Mouse (Mus musculus): ENCODE data around the gene Ttll9. TPM values are rescaled to one million over a fixed set of nuclear protein-coding genes. Genes with fewer than 3 reads are reported as not detected.

Ttll9 gene
- polyA plus RNA-seq, 1 experiment from 2014 or later, result 0.39 TPM

DNA sequence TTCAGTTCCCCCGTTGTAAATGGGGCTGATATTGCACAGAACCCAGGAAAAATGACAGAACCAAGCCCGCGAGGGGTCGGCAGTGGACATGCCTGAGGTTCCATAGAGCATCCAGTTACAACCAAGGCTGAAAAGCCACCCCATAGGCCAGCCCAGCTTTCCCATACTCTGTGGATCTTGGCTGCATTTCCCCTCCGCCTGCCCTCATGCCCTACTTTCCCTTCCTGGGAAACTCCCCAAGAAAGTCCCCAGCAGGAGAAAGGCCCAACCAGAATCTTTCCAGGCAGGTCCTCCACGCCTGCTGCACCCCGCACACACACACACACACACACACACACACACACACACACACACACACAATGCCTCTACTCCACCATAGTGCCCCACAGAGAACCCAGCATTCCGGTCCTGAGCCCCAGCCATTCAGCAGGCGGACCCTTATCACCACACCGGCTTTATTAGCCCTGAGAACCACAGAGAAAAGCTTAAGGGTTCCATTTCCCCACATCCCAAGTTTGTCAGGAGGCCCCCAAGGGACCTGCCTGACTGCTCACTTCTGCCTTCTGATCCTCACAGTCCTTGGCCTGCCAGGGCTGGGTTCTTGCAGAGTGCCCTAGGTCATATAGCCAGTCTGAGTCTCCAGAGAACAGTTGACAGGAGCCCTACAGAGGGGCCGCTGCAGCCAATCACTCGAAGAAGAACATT lies 30.7 kb upstream of the Ttll9 start:
- Histone ChIP-seq H3K4me1 (ENCODE audit: control insufficient read depth, insufficient read depth, low read length) (peaks cover 2% of the 10 kb centered on the region; the same call in 1 of the 2 replicates), H3K9ac (replicated peaks; ENCODE audit: low read depth, low read length) (no peak overlapping the region), H3K4me2 (replicated peaks; ENCODE audit: low read depth, low read length) (no peak overlapping the region; the same call in 1 of the 2 replicates), H3K27me3 (ENCODE audit: control insufficient read depth, insufficient read depth, low read length) (no peaks in the 10 kb centered on the region), H3K36me3 (ENCODE audit: control insufficient read depth, insufficient read depth, low read length) (no peaks in the 10 kb centered on the region), H3K4me3 (ENCODE audit: low read depth, low read length) (no peak overlapping the region), H3K27ac (ENCODE audit: low read length) (no peak overlapping the region), H3K9me3 (ENCODE audit: control insufficient read depth, low read depth, low read length) (no peaks in the 10 kb centered on the region)
- WGBS, result 66% methylated on average over 12 of the region's 12 CpGs
- ATAC-seq (ENCODE audit: insufficient number of reproducible peaks, insufficient read depth, low FRiP score, low read depth), result no peak

DNA sequence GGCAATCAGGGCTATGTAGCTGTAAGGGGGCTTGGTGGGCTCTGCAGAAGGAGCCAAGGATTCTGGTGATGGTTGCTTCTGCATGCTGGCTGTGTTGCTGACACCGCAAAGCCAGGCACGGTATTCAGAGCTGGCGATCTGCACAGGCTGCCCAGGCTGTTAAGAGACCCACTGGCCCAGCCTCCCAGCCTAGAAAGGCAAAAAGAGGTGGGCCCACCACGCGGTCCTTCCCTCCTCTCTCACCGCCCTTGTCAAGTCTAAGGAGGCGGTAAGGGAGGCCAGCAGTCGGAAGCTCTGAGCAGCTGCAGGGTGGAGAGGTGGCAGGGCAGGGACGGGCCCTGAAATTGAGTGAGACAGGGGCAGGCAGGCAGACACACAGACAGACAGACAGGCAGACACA lies 29.2 kb upstream of the Ttll9 start, which contains the start of gene Foxs1:
Gene Foxs1 (minus strand): TSS at position 161 of the 400 bp plus-strand sequence.
- peaks cover 2% of the 10 kb centered on the region; the same call in 1 of the 2 replicates for H3K4me1 ChIP-seq (ENCODE audit: control insufficient read depth, insufficient read depth, low read length)
- H3K4me3 ChIP-seq (ENCODE audit: low read depth, low read length), result no peak within 1 kb of the TSS
- no peaks in the 10 kb centered on the region for H3K9me3 ChIP-seq (ENCODE audit: control insufficient read depth, low read depth, low read length)
- H3K9ac ChIP-seq (replicated peaks; ENCODE audit: low read depth, low read length), result no peak within 1 kb of the TSS
- H3K4me2 ChIP-seq (replicated peaks; ENCODE audit: low read depth, low read length), result no peak within 1 kb of the TSS; the same call in 1 of the 2 replicates
- H3K27me3 ChIP-seq (ENCODE audit: control insufficient read depth, insufficient read depth, low read length), result no peaks in the 10 kb centered on the region
- WGBS, result 21% methylated on average over 9 of the region's 9 CpGs
- H3K36me3 ChIP-seq (ENCODE audit: control insufficient read depth, insufficient read depth, low read length), result no peaks in the 10 kb centered on the region
- H3K27ac ChIP-seq (ENCODE audit: low read length), result no peak within 1 kb of the TSS
- no peak for ATAC-seq (ENCODE audit: insufficient number of reproducible peaks, insufficient read depth, low FRiP score, low read depth)

DNA sequence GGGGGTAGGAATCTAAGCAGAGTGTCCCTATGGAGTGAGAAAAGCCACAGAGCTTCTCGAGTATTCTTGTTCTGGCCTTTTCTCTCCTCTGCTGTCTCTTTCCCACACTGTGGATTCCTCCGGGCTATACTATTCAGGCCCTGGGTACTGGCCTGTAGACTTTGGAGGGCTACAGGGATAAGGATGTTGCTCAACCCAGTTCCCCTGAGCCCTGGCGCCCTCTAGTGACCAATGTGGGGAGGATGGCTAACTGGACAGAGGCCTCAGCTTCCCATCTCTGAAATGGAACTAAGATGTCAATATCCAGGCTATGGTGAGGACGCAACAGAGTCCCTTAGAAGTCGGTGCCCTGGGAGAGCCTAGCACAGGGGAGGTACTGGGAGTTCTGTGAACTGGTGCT lies 28.7 kb upstream of the Ttll9 start:
- WGBS, result 41% methylated on average over 5 of the region's 5 CpGs
- Histone ChIP-seq H3K4me2 (replicated peaks; ENCODE audit: low read depth, low read length) (no peak overlapping the region), H3K4me1 (ENCODE audit: control insufficient read depth, insufficient read depth, low read length) (no peaks in the 10 kb centered on the region), H3K9ac (replicated peaks; ENCODE audit: low read depth, low read length) (no peak overlapping the region), H3K27me3 (ENCODE audit: control insufficient read depth, insufficient read depth, low read length) (no peaks in the 10 kb centered on the region), H3K9me3 (ENCODE audit: control insufficient read depth, low read depth, low read length) (no peaks in the 10 kb centered on the region), H3K4me3 (ENCODE audit: low read depth, low read length) (no peak overlapping the region), H3K27ac (ENCODE audit: low read length) (no peak overlapping the region), H3K36me3 (ENCODE audit: control insufficient read depth, insufficient read depth, low read length) (no peaks in the 10 kb centered on the region)
- no peak for ATAC-seq (ENCODE audit: insufficient number of reproducible peaks, insufficient read depth, low FRiP score, low read depth)

DNA sequence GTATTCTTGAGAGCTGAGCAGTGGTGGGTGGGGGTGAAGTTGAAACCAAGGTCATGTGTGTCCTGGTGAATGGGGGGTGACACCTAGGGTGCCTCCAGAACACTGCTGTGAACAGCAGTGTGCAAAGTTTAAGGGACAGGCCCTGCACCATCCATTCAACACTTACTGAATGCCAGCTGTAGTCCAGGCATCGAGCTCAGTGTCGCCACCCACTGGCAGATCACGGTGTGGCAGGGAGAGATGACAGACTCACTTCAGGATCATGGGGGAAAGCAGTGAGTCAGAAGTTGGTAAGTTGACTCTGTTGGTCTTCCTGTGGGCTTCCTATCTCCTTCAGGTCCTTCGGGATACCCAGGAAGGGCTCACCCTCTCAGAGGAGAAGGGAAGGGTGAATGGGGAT lies 22.4 kb upstream of the Ttll9 start:
- no peaks in the 10 kb centered on the region for H3K9me3 ChIP-seq (ENCODE audit: control insufficient read depth, low read depth, low read length)
- H3K4me2 ChIP-seq (replicated peaks; ENCODE audit: low read depth, low read length), result no peak overlapping the region
- peaks cover 25% of the 10 kb centered on the region for H3K27me3 ChIP-seq (ENCODE audit: control insufficient read depth, insufficient read depth, low read length)
- 14% methylated on average over 4 of the region's 4 CpGs for WGBS
- H3K4me3 ChIP-seq (ENCODE audit: low read depth, low read length), result no peak overlapping the region
- H3K36me3 ChIP-seq (ENCODE audit: control insufficient read depth, insufficient read depth, low read length), result no peaks in the 10 kb centered on the region
- H3K9ac ChIP-seq (replicated peaks; ENCODE audit: low read depth, low read length), result no peak overlapping the region
- peaks cover 5% of the 10 kb centered on the region; the same call in 1 of the 2 replicates for H3K4me1 ChIP-seq (ENCODE audit: control insufficient read depth, insufficient read depth, low read length)
- no peak overlapping the region for H3K27ac ChIP-seq (ENCODE audit: low read length)
- ATAC-seq (ENCODE audit: insufficient number of reproducible peaks, insufficient read depth, low FRiP score, low read depth), result no peak

- H3K4me2 ChIP-seq (replicated peaks; ENCODE audit: low read depth, low read length), result no peak overlapping the region
- no peaks in the 10 kb centered on the region for H3K9me3 ChIP-seq (ENCODE audit: control insufficient read depth, low read depth, low read length)
- H3K27me3 ChIP-seq (ENCODE audit: control insufficient read depth, insufficient read depth, low read length), result peaks cover 36% of the 10 kb centered on the region
- H3K36me3 ChIP-seq (ENCODE audit: control insufficient read depth, insufficient read depth, low read length), result no peaks in the 10 kb centered on the region
- no peak overlapping the region for H3K4me3 ChIP-seq (ENCODE audit: low read depth, low read length)
- ATAC-seq (ENCODE audit: insufficient number of reproducible peaks, insufficient read depth, low FRiP score, low read depth), result no peak
- WGBS, result 81% methylated on average over 6 of the region's 6 CpGs
- no peak overlapping the region for H3K9ac ChIP-seq (replicated peaks; ENCODE audit: low read depth, low read length)
- H3K4me1 ChIP-seq (ENCODE audit: control insufficient read depth, insufficient read depth, low read length), result peaks cover 5% of the 10 kb centered on the region; the same call in 1 of the 2 replicates
- no peak overlapping the region for H3K27ac ChIP-seq (ENCODE audit: low read length)
Measured at GRCm38 (mm10) chr2:152941106-152941505, 21.2 kb upstream of the Ttll9 start.

GRCm38 (mm10) chr2:152941776-152942175 lies 20.5 kb upstream of the Ttll9 start:
- 21% methylated on average over 7 of the region's 7 CpGs for WGBS
- no peak overlapping the region for H3K27ac ChIP-seq (ENCODE audit: low read length)
- H3K9me3 ChIP-seq (ENCODE audit: control insufficient read depth, low read depth, low read length), result no peaks in the 10 kb centered on the region
- H3K36me3 ChIP-seq (ENCODE audit: control insufficient read depth, insufficient read depth, low read length), result no peaks in the 10 kb centered on the region
- H3K4me1 ChIP-seq (ENCODE audit: control insufficient read depth, insufficient read depth, low read length), result peaks cover 5% of the 10 kb centered on the region; the same call in 1 of the 2 replicates
- H3K9ac ChIP-seq (replicated peaks; ENCODE audit: low read depth, low read length), result no peak overlapping the region
- H3K4me3 ChIP-seq (ENCODE audit: low read depth, low read length), result no peak overlapping the region
- H3K4me2 ChIP-seq (replicated peaks; ENCODE audit: low read depth, low read length), result no peak overlapping the region
- H3K27me3 ChIP-seq (ENCODE audit: control insufficient read depth, insufficient read depth, low read length), result peaks cover 37% of the 10 kb centered on the region
- ATAC-seq (ENCODE audit: insufficient number of reproducible peaks, insufficient read depth, low FRiP score, low read depth), result no peak

DNA sequence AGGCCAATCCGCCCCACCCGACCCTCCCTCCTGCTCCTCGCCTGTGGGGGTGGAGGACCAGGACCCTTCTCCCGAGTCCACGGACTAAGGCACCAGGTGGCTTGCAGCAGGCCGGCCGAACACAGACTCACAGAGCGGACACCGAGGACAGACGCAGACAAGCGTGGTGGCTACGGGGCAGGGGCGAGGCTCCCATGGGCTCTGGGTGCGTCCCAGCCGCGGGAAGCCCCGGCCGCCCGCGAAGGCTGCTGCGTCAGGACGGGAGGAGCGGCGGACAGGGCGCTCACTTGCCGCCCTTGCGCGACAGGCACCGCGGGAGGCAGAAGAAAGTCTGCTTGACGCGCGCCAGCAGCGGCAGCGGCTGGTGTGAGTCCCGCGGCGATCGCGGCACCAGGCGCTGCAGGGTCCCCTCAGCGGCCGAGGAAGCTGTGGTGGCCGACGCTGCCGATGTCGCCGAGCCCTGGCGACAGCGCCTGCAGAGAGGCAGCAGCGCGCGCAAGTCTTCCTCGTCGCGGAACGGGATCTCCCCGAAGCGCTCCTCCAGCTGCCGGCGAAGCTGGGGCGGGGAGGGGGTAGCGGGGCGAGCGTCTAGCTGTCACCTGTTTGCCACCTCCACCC lies 19.3 kb upstream of the Ttll9 start:
- Histone ChIP-seq H3K27ac (ENCODE audit: low read length) (no peak overlapping the region), H3K4me2 (replicated peaks; ENCODE audit: low read depth, low read length) (peak overlapping the region; percentile 81), H3K27me3 (ENCODE audit: control insufficient read depth, insufficient read depth, low read length) (peaks cover 39% of the 10 kb centered on the region), H3K4me1 (ENCODE audit: control insufficient read depth, insufficient read depth, low read length) (peaks cover 5% of the 10 kb centered on the region; the same call in 1 of the 2 replicates), H3K36me3 (ENCODE audit: control insufficient read depth, insufficient read depth, low read length) (no peaks in the 10 kb centered on the region), H3K9me3 (ENCODE audit: control insufficient read depth, low read depth, low read length) (no peaks in the 10 kb centered on the region), H3K4me3 (ENCODE audit: low read depth, low read length) (peak overlapping the region; percentile 33), H3K9ac (replicated peaks; ENCODE audit: low read depth, low read length) (no peak overlapping the region)
- under 1% methylated on average over 62 of the region's 65 CpGs for WGBS
- no peak for ATAC-seq (ENCODE audit: insufficient number of reproducible peaks, insufficient read depth, low FRiP score, low read depth)

GRCm38 (mm10) chr2:152943568-152943967 lies 18.7 kb upstream of the Ttll9 start:
- no peak overlapping the region for H3K27ac ChIP-seq (ENCODE audit: low read length)
- no peak overlapping the region for H3K9ac ChIP-seq (replicated peaks; ENCODE audit: low read depth, low read length)
- H3K9me3 ChIP-seq (ENCODE audit: control insufficient read depth, low read depth, low read length), result no peaks in the 10 kb centered on the region
- peak overlapping the region; percentile 33 for H3K4me3 ChIP-seq (ENCODE audit: low read depth, low read length)
- 9% methylated on average over 8 of the region's 8 CpGs for WGBS
- peak overlapping the region; percentile 81 for H3K4me2 ChIP-seq (replicated peaks; ENCODE audit: low read depth, low read length)
- ATAC-seq (ENCODE audit: insufficient number of reproducible peaks, insufficient read depth, low FRiP score, low read depth), result no peak
- peaks cover 5% of the 10 kb centered on the region; the same call in 1 of the 2 replicates for H3K4me1 ChIP-seq (ENCODE audit: control insufficient read depth, insufficient read depth, low read length)
- peaks cover 39% of the 10 kb centered on the region for H3K27me3 ChIP-seq (ENCODE audit: control insufficient read depth, insufficient read depth, low read length)
- no peaks in the 10 kb centered on the region for H3K36me3 ChIP-seq (ENCODE audit: control insufficient read depth, insufficient read depth, low read length)

All from stomach, embryonic 14.5 days (tissue).